33 mouse cellular contexts compared by ENCODE assay signal in genomic region chr3:101272166-101272565, GRCm38 (mm10). TPM values are rescaled to one million over a fixed set of nuclear protein-coding genes. Genes with fewer than 3 reads are reported as not detected.
"Had no signal": no experiment of that assay in that cellular context is flagged by ENCODE, and none has a peak within 500 bp of the region (broad histone marks: within the 10 kb centered on the region; RNA-seq: fewer than 3 reads in every experiment).

No protein-coding gene starts in this region.

- H3K36me3 ChIP-seq: heart, embryonic 13.5 days; heart, embryonic 15.5 days; hindbrain, embryonic 10.5 days; hindbrain, embryonic 12.5 days; kidney, embryonic 15.5 days; limb, embryonic 12.5 days; liver, embryonic 13.5 days; liver, embryonic 15.5 days had no signal

- DNase-seq: gastrocnemius, adult 2 months; gastrocnemius, postnatal 10 days; gastrocnemius, postnatal 25 days; heart, adult 2 months; heart, postnatal 4 days; kidney, adult 11 months; kidney, adult 2 months; kidney, adult 9 months; kidney, postnatal 14 days; kidney, postnatal 36 days; layer of hippocampus, adult 9-11 months; layer of hippocampus, postnatal 36 days; left cerebral cortex, postnatal 4 days; liver, embryonic 13.5 days had no signal

- H3K4me1 ChIP-seq: heart, embryonic 15.5 days; hindbrain, embryonic 12.5 days; kidney, embryonic 15.5 days; limb, embryonic 12.5 days; liver, embryonic 13.5 days; liver, embryonic 15.5 days had no signal

- H3K4me3 ChIP-seq: gastrocnemius, adult 2 months; heart, adult 2 months; heart, embryonic 13.5 days; heart, embryonic 15.5 days; hindbrain, embryonic 10.5 days; hindbrain, embryonic 12.5 days; kidney, embryonic 15.5 days; limb, embryonic 12.5 days; liver, embryonic 13.5 days; liver, embryonic 15.5 days had no signal

- H3K27ac ChIP-seq: gastrocnemius, adult 2 months; heart, adult 2 months; heart, embryonic 13.5 days; heart, embryonic 15.5 days; hindbrain, embryonic 10.5 days; hindbrain, embryonic 12.5 days; hindbrain, embryonic 14.5 days; kidney, embryonic 15.5 days; kidney, postnatal 0 days; limb, embryonic 12.5 days; liver, embryonic 13.5 days; liver, embryonic 15.5 days had no signal

- H3K27me3 ChIP-seq: heart, embryonic 13.5 days; heart, embryonic 15.5 days; hindbrain, embryonic 12.5 days; kidney, embryonic 15.5 days; limb, embryonic 12.5 days; liver, embryonic 13.5 days; liver, embryonic 15.5 days had no signal

RNA-seq across cellular contexts. Expression of gene Cd2, which starts 15.6 kb away (rescaled TPM):
- total RNA-seq: gastrocnemius, adult 2 months; granulocyte monocyte progenitor cell, adult 5-6 weeks; layer of hippocampus, adult 18-20 months; layer of hippocampus, adult 8-10 months; layer of hippocampus, postnatal 14 days; layer of hippocampus, postnatal 36 days; left cerebral cortex, adult 18-20 months; left cerebral cortex, postnatal 10 days; left cerebral cortex, postnatal 25 days had no signal
- polyA plus RNA-seq: heart, embryonic 13.5 days; heart, postnatal 0 days; hindbrain, embryonic 12.5 days; hindbrain, embryonic 14.5 days; kidney, embryonic 15.5 days; kidney, postnatal 0 days; limb, embryonic 12.5 days; limb, embryonic 14.5 days; liver, embryonic 11.5 days; liver, embryonic 13.5 days had no signal
